Mouse (Mus musculus) B cell, adult 62 days (primary cell): Measurements from ENCODE around the gene Gper1. TPM values are rescaled to one million over a fixed set of nuclear protein-coding genes. Genes with fewer than 3 reads are reported as not detected.

Experiments used
- total RNA-seq: library from RNA; stranded (reverse); gene quantifications from 4 replicates; pipeline ENCODE4 v1.2.4, GENCODE M21; 2023

Gper1 gene
- not detected in 4 replicates for total RNA-seq

GRCm38 (mm10) chr5:139423026-139423865 is at the start of gene Gper1:
Gper1 (plus strand) TSS chr5:139423151.

GRCm38 (mm10) chr5:139377468-139378270 is 45.3 kb upstream of the Gper1 start, which contains the start of gene Gpr146:
Gpr146 (plus strand) TSS chr5:139377697.

GRCm38 (mm10) chr5:139404801-139405401 is 18.1 kb upstream of the Gper1 start, which contains the start of gene C130050O18Rik:
C130050O18Rik (plus strand) TSS chr5:139405280.

GRCm38 (mm10) chr5:139460384-139461067 is 37.6 kb downstream of the Gper1 start, which contains the start of gene 3110082I17Rik:
3110082I17Rik (minus strand) TSS chr5:139460527.

Other genes with a start within 250 kb of the Gper1 start
- gene Sun1, start 222.5 kb upstream of the Gper1 start, total RNA-seq, result 56.6 to 69.0 TPM (median 62.6 TPM) in 4 replicates
- gene Get4, start 170.8 kb upstream of the Gper1 start, total RNA-seq, result 35.7 to 48.7 TPM (median 38.7 TPM) in 4 replicates
- 26.4 to 35.7 TPM (median 31.7 TPM) in 4 replicates for gene Adap1, start 97.5 kb upstream of the Gper1 start, total RNA-seq
- gene Cox19, start 71.7 kb upstream of the Gper1 start, total RNA-seq, result 18.2 to 23.2 TPM (median 20.8 TPM) in 4 replicates
- gene Cyp2w1, start 70.5 kb upstream of the Gper1 start, total RNA-seq, result not detected in 4 replicates
- gene Gpr146, start 45.5 kb upstream of the Gper1 start, total RNA-seq, result 11.2 to 11.9 TPM (median 11.4 TPM) in 4 replicates
- 1.0 TPM in 1 of 4 replicates, not detected in the others for gene C130050O18Rik, start 17.9 kb upstream of the Gper1 start, total RNA-seq
- 5.9 to 9.2 TPM (median 6.5 TPM) in 4 replicates for gene 3110082I17Rik, start 37.4 kb downstream of the Gper1 start, total RNA-seq
- gene Zfand2a, start 61.4 kb downstream of the Gper1 start, total RNA-seq, result 43.7 to 53.9 TPM (median 51.1 TPM) in 4 replicates
- not detected in 4 replicates for gene Uncx, start 120.3 kb downstream of the Gper1 start, total RNA-seq